Mouse (Mus musculus) forelimb bud, embryonic 11.5 days (tissue): Measurements from ENCODE around the gene Nod2.
"Not testable (repeated sequence)": the region's sequence is repeated elsewhere in the genome, so short reads cannot be mapped to it uniquely, and the experiment has no call there.

Experiments used
- DNase-seq: peaks from one replicate; pipeline ENCODE4 v3.0.0-alpha.2; 2012; ENCODE audit warnings: low read depth, low spot score

Gene Nod2

GRCm38 (mm10) chr8:88631081-88631480 is 16.0 kb upstream of the Nod2 start:
- no peak for DNase-seq

GRCm38 (mm10) chr8:88633343-88633765 is 13.8 kb upstream of the Nod2 start:
- DNase-seq, result no peak

- no peak for DNase-seq
Measured at GRCm38 (mm10) chr8:88635474-88636397, 11.4 kb upstream of the Nod2 start, which contains the start of gene Snx20. Gene Snx20, minus strand, starts transcription at chr8:88636128.

DNA sequence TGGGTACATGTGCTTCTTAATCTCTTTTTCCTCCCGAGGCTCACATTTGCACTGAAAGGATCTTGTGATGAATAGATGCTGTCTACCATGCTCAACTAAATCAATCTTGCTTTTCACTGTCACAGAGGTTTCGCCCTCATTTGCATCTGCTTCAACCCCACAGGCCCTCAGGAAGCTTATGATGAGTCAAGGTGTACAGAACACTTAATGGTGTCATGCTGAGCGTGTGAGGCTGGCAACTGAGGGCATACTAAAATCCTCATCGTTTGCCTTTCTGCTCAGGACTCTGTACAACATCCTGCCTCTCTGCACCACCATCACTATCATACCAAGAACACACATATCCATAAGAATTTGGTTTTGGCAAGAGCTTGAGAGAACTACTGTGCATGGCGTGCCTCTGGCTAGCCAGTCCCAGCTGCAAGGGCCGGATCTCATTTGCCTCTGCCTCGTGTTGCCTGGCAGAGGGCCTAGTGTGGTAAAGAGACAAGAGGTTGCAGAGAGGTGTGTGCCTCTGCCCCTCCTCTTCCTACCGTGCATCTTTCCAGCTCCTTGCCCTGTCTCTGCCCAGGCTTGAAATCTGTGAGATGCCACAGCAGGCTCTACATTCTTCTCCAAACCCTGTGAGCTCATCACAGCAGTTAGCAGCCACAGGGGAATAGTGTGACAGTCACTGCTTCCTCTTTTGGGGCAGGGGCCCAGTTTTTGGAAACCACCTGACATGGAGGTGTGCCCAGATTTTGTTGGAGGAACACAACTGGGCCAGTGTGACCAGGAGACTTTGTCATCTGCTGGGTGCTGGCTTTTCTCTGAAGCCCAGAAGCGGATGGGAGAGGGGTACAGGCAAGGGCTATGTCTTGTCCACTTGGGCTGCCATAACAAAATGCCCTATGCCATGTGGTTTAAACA is 9.8 kb upstream of the Nod2 start:
- DNase-seq, result no peak

GRCm38 (mm10) chr8:88638908-88639307 is 8.2 kb upstream of the Nod2 start:
- no peak for DNase-seq

- no peak for DNase-seq
Measured at GRCm38 (mm10) chr8:88642734-88643564, 4.2 kb upstream of the Nod2 start.

GRCm38 (mm10) chr8:88648322-88648721 is 1.2 kb downstream of the Nod2 start:
- no peak for DNase-seq

GRCm38 (mm10) chr8:88650016-88650708 is 3.0 kb downstream of the Nod2 start:
- DNase-seq, result no peak

DNA sequence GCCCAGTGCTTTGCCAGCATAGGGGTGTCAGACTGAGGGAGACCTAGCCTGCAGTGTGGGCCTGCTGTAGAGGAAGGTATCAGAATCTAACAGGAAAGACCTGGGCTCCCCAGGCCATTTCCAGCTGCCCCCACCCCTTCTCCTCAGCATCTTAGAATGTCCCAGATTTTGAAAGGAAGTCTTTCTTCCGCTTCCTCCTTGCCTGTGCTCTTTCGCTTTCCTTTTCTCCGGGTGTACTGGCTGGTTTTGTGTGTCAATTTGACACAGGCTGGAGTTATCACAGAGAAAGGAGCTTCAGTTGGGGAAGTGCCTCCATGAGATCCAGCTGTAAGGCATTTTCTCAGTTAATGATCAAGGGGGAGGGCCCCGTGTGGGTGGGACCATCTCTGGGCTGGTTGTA is 4.0 kb downstream of the Nod2 start:
- not testable (repeated sequence) for DNase-seq

- DNase-seq, result no peak
Measured at GRCm38 (mm10) chr8:88655334-88655733, 8.2 kb downstream of the Nod2 start.

- no peak for DNase-seq
Measured at GRCm38 (mm10) chr8:88659873-88660272, 12.8 kb downstream of the Nod2 start.

DNA sequence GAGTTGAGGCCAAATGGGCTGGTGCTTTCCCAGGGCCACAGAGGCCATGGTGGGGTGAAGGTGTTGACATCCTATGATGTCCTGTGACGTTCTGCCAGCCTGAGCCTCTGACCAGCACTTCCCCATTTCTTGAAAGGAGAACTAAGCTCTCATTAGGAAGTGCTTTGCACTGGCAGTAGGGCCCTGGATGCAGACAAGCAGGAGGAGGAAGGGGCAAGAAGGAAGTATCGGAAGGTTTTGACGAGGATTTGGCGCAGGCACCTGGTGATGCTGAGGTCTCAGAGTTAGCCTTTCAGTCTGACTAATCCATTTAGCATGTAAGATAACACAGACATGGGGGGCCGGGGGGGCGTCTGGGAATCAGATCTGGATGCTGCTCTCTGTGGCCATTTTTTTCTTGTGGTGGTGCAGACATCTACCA is 15.3 kb downstream of the Nod2 start:
- no peak for DNase-seq

DNA sequence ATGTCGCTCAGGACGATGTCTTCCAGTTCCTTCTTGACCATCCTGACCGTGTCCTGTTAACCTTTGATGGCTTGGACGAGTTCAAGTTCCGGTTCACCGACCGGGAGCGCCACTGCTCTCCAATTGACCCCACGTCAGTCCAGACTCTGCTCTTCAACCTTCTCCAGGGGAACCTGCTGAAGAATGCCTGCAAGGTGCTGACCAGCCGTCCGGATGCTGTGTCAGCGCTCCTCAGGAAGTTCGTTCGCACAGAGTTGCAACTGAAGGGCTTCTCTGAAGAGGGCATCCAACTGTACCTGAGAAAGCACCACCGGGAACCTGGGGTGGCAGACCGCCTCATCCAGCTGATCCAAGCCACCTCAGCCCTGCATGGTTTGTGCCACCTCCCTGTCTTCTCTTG is 17.0 kb downstream of the Nod2 start:
- no peak for DNase-seq

DNA sequence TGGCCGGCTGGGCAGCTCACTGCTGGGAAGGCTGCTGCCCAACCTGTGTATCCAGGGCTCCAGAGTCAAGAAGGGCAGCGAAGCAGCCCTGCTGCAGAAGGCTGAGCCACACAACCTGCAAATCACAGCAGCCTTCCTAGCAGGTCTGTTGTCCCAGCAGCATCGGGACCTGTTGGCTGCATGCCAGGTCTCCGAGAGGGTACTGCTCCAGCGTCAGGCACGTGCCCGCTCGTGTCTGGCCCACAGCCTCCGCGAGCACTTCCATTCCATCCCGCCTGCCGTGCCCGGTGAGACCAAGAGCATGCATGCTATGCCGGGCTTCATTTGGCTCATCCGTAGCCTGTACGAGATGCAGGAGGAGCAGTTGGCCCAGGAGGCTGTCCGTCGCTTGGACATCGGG is 17.8 kb downstream of the Nod2 start:
- DNase-seq, result no peak

DNA sequence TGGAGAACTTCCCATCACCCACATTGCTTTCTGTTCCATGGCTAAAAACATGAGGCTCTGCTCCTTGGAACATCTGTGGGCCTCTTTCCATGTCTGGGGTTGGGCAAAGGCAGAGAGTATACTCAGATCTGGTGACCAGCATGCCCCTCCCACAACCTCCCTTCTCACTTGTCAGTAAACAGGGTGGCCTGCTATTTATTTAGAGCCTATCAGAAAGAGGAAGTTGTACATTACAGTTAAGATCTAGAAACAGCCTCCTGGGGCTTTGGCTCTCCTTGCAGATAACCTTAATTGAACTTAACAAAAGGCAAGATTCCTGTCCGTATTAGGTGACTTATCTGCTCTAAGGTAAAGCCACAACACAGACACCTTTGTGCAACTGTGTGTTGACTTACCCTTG is 19.3 kb downstream of the Nod2 start:
- DNase-seq, result no peak

DNA sequence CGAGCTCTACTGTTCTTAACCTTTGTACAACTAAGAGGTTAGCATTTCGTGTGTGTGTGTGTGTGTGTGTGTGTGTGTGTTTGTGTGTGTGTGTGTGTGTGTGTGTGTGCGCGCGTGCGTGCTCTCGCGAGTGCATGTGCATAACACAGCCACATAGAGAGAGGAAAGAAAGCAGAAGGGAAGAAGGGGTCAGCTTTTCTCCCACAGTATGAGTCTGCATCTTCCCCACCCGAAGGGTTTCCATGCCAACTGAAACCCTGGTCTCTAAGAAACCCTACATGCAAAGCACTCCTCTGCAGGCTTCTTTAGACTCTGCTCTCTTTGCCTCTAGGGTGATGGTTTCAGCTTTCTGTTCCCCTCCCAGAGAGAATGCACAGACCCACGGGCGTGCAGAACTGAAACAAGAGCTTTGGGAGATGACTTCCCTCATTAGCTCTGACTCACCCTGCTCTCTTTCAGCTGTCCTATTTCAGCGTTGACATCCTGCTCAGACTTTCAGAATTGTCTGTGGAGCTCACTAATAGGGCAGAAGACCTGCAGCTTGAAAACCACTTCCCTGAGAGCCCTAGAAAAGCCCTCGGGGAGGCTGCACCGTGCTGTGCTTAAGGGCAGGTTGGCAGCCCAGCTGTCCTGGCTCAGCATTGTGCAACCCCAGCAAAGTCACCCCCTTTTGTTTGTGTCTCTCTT is 21.4 kb downstream of the Nod2 start:
- DNase-seq, result no peak

- DNase-seq, result no peak
Measured at GRCm38 (mm10) chr8:88670782-88671181, 23.7 kb downstream of the Nod2 start.

GRCm38 (mm10) chr8:88671575-88671974 is 24.5 kb downstream of the Nod2 start:
- DNase-seq, result no peak

DNA sequence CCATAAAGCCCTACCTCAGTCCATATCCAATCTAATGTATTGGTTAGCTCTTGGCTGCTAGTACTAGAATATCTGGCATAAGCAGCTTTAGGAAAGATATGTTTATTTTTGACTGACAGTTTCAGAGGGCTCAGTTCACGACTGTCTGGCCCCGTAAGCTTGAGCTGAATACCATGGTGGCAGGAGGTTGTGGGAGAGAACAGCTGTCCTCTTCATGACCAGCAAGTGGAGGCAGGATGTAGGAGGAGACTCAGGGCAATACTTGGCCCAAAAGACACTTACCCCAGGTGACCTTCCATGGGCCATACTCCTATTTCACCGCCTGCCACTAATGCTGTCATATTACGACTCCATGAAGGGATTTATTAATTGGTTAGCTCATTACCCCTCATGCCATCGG is 26.7 kb downstream of the Nod2 start:
- DNase-seq, result no peak
